Mouse (Mus musculus) T-helper 17 cell (primary cell): Measurements from ENCODE around the gene Ift122.
"Not testable (repeated sequence)": the region's sequence is repeated elsewhere in the genome, so short reads cannot be mapped to it uniquely, and the experiment has no call there.

ENCODE experiments used
- in situ Hi-C, 2 experiments: fragments of 300-600 bp; cut with MboI, MseI; formaldehyde crosslinking; loops; 1 replicate in 1 of 2; 2 replicates in 1 of 2; pipeline ENCODE4 v1.15.1; 2025; ENCODE audit warnings: high pct_unique_total_duplicates in 2 of 2

Ift122 gene

DNA sequence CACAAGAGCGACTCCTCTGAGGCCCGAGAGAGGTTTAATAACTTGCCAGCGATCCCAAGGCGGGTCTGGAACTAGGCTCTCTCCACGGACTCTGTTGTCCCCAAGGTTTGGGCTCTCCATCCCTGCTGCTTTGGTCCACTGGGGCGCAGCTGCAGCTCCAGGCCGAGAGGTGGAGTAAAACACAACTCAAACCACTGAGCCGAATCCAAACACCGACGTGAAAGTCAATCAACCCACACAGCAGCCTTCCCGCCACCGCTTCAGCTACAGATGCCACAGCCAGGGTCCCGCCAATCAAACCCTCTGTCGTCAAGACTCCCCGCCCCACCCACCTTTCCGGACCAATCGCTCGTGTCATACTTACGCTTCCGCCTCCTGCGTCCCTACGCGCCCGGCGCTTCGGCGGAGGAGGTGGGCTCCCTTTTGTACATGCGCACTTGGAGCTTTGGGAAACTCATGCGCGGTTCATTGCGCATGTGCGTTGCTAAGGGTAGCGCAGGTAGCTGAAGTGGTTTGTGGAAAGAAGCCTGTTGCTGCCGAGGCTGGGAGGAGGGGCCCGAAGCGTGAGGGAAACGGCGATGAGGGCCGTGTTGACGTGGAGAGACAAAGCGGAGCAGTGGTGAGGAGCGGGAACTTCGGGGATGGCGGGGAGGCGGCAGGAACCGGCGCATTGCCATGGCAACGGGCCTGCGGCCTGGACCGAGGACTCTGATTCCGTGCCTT lies at the start of gene Ift122, which contains the start of gene Mbd4:
Ift122 (plus strand) TSS at position 380 of the 723 bp plus-strand sequence.
Mbd4 (minus strand) TSS at position 281 of the 723 bp plus-strand sequence.
- in situ Hi-C loops = loop anchor here in 1 of 2 experiments (5.0 kb wide), 1 partner anchor 41 kb away; no protein-coding TSS in a partner anchor

GRCm38 (mm10) chr6:115803541-115804382 lies 49.5 kb upstream of the Ift122 start:
- in situ Hi-C loops = no loop called here

DNA sequence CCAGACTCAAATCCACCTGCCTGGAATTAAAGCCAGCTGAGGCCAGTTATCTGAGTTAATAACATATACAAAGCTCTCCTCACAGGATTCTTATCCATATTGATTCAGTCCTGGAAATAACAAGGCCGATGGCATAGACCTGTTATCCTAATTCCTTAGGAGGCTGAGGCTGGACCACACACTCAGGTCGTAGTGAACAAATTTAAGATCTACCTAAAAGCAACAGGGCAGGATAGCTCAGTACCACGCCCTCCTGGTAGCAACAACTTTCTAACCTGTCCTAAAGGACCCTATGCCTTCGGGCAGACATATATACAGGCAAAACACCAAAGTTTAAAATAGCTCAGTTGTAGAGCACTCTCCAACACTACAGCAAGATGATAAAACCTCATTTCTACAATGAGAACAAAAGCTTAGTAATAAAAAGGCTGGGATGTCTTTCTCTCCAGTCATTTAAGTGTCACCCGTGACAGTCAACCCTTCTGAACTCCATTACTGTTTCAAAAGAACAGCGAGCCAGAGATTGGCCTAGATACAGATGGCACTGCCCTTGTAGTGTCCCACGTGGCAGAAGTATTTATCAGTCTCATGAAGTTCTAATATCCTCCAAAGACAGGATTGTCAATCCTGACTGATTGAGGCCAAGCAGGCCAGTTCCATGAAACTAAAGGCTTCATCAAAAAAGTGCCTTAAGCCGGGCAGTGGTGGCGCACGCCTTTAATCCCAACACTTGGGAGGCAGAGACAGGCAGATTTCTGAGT lies 48.7 kb upstream of the Ift122 start:
- in situ Hi-C loops = no loop called here

DNA sequence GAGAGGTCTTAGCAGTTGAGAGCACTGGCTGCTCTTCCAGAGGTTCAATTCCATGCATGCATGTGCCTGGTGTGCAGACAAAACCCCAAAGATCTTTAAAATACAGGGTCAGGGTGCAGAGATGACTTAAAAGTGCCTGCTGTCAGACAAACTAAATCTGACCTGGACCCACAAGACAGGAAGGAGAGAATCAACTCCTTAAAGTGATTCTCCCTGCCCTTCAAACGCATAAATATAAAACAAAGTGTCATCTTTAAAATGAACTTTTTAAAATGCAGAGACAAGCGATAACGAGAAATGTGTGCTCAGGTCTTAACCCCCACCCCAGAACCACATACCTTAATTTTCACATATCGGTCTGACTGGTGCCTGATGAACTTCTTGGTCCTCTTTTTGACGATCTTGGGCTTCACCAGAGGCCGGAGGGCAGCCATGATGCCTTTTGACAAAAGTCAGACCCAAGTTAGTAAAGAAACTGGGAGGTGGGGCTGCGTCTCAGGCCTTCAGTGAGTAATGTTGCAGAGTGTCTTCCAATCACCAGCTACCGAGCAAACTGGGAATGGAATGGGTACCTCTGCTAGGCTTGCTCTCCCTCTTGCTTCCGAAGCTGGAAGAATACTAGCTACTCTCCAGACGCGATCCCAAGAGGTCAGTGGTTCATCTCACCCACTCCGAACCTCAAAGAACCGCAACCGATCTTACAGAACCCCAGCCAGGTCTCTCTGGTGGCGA lies 45.6 kb upstream of the Ift122 start:
- in situ Hi-C loops = no loop called here

DNA sequence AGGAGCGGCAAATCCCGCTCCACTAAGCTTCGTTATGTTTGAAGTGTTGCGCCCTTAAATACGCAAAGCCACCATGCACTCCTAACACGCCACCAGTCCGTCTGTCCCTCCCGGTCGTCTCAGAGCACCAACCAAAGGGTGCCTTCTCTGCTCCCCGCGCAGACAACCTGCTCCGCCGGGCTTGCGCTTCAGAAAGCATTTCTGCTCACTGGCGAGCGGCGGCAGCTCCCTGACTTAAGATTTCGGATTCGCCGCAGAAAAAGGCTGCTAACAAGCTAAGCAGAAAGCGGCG lies 45.1 kb upstream of the Ift122 start:
- in situ Hi-C loops = no loop called here

- in situ Hi-C loops = no loop called here
Measured at GRCm38 (mm10) chr6:115808488-115809231, 44.6 kb upstream of the Ift122 start, which contains the start of gene Rpl32. TSS of gene Rpl32 (minus strand) at chr6:115808747.

DNA sequence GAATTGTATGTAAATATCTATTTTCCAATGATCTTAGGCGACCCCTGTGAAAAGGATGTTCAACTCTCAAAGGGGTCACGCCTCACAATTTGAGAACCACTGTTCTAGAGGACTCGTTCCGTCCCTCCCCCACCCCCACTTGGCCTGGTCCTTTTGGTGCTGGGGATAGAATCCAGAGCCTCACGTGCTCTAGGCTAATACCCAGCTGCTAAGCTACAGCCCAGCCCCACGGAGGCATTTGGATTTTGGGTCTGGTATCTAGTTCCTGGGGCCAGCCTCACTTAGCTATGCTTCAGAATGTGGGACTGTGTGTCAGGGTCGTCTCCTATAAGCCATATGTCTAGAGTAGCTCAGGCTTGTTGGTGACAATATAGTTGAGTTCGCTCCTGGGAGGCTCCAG lies 41.7 kb upstream of the Ift122 start:
- in situ Hi-C loops = loop anchor here in 1 of 2 experiments (5.0 kb wide), 1 partner anchor 41 kb away; the partner anchor contains the start of genes Ift122 and Mbd4

DNA sequence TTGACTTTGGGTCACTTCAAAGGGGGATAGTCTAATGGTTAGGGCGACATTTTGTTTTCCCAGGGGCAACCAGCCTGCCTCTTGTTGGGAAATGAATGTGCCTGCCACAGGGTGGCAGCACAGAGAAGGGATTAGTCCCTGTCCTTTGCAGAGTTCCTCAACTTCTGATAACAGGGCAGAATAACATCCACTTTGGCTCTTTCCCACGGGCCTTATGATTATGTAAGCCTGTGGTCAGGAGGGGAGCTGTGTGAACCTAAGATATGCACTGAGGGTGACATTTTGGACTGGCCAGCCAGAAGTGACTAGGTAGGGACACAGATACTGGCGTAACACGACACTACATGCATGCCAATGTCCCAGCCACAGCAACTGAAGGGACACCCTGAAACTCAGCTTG lies 39.2 kb upstream of the Ift122 start:
- in situ Hi-C loops = loop anchor here in 1 of 2 experiments (5.0 kb wide), 1 partner anchor 38 kb away; the partner anchor contains the start of genes Ift122 and Mbd4

DNA sequence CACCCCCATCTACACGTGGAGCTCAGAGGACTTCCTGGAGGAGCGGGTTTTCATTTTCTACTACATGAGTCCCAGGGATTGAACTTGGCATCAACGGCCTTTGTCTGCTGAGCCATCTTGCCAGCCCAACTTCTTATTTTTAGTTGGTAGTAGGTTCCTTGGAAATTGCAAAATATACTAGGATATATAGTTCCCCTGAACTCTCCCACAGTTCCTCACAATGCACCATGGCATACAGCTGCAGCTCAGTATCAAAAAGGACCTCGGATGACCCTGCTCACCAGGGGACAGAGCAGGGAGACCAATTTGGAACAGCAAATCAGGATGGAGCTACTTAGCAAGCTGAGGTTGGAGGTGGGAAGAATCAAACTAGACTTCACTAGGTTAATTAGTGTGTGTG lies 38.2 kb upstream of the Ift122 start:
- in situ Hi-C loops = no loop called here

- in situ Hi-C loops = no loop called here
Measured at GRCm38 (mm10) chr6:115818129-115818528, 35.1 kb upstream of the Ift122 start.

DNA sequence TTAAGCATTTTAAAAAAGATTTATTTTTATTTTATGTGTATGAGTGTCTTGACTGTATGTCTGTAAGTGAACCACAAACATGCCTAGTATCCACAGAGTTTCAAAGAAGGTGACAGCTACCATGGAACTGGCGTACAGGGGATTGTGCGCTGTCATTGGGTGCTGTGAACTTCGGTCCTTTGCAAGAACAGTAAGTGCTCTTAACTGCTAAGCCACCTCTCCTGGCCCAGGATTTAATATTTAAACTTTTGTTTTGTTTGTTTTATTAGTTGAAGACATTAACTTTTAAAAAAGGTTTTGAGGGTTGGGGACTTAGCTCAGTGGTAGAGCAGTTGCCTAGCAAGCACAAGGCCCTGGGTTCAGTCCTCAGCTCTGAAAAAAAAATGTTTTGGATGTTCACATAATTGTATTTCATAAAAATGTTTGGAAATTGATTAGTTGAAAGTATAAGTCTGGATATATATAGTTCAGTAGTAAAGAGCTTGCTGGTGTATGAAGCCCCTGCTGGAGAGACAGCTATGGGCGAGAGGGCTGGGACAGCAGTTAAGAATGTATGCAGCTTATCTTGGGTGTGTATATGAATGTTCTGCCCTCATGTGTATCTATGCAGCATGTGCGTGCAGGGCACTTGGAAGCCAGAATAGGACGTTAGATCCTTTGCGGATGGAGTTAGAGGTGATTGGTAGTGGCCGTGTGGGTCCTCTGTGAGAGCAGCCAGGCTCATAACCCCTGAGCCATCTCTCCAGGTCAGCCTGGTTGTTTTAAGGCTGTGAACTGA lies 31.9 kb upstream of the Ift122 start:
- in situ Hi-C loops = no loop called here

- in situ Hi-C loops = not testable (repeated sequence)
Measured at GRCm38 (mm10) chr6:115823850-115824464, 29.3 kb upstream of the Ift122 start.

GRCm38 (mm10) chr6:115830779-115831601 lies 22.3 kb upstream of the Ift122 start:
- in situ Hi-C loops = no loop called here

DNA sequence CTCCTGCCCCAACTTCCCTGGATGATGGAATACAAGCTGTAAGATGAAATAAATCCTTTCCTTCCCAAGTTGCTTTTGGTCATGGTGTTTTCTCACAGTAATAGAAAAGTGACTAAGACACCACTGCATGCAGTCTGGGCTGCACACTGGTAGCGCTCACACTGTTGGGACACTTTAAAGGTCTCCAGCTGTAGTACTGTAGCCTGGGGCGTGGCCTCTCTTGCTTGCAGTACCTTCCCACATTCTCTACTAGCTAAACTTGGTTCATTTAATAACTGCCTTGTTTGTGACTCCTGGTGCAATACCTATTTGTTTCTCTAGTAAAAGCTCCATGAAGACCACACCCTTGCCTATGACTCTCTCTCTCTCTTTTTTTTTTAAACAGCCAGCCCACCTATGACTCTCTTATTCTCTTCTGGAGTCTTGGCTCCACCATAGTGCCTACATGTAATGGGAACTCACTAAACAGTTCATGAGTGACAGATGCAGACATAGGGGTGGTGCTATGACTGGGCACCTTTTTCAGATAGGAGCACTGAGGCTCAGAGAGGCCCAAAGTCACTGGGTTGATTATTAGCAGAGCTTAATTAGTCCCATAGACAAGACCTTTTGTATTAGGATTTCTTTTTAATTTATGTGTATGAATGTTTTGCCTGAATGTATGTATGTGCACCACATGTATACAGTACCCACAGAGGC lies 21.0 kb upstream of the Ift122 start:
- in situ Hi-C loops = no loop called here

DNA sequence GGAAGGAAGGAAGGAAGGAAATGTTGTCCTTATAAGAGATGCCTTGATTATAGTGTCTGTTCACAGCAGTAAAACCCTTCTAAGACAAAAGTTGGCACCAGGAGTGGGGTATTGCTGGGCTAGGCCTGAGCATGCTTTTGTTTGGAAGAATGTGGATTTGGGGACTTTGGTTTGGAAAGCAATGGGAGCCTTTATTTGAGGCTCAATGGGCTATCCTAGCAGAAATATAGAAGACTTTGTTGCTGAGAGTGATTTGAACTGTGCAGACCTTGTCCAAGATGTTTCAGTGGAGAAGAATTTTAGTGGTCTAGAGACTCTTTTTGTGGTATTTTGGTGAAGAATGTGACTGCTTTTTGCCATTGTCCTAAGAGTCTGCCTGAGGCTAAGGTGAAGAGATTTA lies 19.4 kb upstream of the Ift122 start:
- in situ Hi-C loops = no loop called here

DNA sequence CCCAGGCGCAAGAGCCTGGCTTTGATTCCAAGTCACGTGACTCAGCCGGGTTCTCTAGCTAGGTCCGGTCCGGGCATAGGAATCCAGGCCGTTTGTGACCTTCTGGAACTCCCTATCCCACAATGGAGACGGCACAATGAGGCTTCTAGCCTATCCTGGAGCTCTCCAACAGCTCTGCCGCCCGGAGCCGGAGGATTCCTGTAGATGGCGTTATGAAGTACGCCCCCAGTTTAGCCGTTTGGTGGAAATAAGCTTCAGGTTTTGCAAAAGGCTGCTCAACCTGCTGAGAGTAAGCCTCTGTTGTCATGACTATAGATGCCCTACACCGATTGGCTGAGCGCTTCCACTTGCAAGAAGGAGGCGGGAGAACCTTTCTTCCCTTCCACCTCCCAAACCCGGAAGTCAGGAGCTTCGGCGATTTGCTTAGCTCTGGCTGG lies 15.1 kb upstream of the Ift122 start, which contains the start of gene Efcab12:
Efcab12 (minus strand) TSS at position 252 of the 437 bp plus-strand sequence.
- in situ Hi-C loops = no loop called here

GRCm38 (mm10) chr6:115838745-115839144 lies 14.5 kb upstream of the Ift122 start:
- in situ Hi-C loops = no loop called here
